Mouse (Mus musculus) liver, postnatal 0 days (tissue): ENCODE data around the gene P2ry14.

Experiments
- CTCF ChIP-seq: sonication (generic); IDR thresholded peaks from 2 replicates; pipeline ENCODE4 v1.5.1; 2016; ENCODE audit warnings: antibody characterized with exemption, low read depth
- EP300 ChIP-seq: IDR thresholded peaks from 2 replicates; pipeline ENCODE4 v1.6.1; 2016; ENCODE audit warnings: antibody characterized with exemption, low read depth, mild to moderate bottlenecking

DNA sequence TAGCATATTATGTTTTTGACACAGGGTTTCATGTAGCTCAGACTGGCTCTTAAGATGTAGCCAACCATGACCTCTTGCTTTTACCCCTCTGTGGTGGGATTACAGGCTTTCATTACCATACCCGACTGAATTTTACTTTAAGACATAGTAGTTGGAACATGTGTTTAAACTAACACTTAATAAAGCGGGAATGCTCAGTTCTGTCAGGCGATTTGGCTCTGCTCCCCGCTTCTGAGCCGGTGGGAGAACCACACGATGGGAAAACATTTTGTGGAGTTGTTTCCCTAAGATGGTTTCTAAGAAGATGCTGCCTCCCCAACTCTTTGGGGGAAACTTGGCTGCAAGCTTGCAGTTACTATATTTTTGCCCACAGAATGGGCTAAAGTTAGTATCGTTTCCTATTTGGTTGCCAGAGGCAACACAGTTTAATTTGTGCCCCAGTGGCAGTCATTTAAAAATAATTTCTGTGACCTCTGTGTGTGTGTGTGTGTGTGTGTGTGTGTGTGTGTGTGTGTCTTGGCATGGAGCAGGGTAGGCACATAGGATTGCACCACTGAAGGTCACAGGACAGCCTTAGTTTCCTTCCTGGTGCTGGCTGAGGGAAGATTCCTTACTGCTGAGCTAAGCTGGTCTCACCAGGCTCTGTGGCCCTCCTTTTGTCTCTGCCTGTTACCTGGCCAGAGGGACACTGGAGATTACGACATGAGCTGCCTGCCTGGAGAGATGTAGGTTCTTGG is 86.7 kb downstream of the P2ry14 start:
- no peak for TF ChIP-seq CTCF
- no peak for TF ChIP-seq EP300
